Mouse (Mus musculus) intestine, postnatal 0 days (tissue): Measurements from ENCODE around the gene Olfr704. TPM values are rescaled to one million over a fixed set of nuclear protein-coding genes. Genes with fewer than 3 reads are reported as not detected.
"Not testable (repeated sequence)": the region's sequence is repeated elsewhere in the genome, so short reads cannot be mapped to it uniquely, and the experiment has no call there.

Source experiments
- ATAC-seq: fragments of 200-750 bp; cut with Nextera tagmentation; 2 replicates; pipeline ENCODE4 v1.8.0; 2017; ENCODE audit warnings: mild to moderate bottlenecking, moderate TSS enrichment, moderate library complexity
- H3K27ac ChIP-seq: fragments of 300-500 bp; sonication (generic); 2 replicates; pipeline ENCODE4 v1.5.1; 2014; ENCODE audit warnings: mild to moderate bottlenecking, low read depth, low read length, moderate library complexity
- H3K27me3 ChIP-seq: fragments of 300-500 bp; sonication (generic); replicated peaks from 2 replicates; pipeline ENCODE4 v1.6.1; 2014; ENCODE audit warnings: low read length, mixed read lengths; ENCODE audit not compliant: control insufficient read depth, insufficient read depth
- H3K36me3 ChIP-seq: fragments of 300-500 bp; sonication (generic); 2 replicates; pipeline ENCODE4 v1.6.1; 2014; ENCODE audit warnings: mild to moderate bottlenecking, moderate library complexity; ENCODE audit not compliant: control insufficient read depth, insufficient read depth
- H3K4me1 ChIP-seq: fragments of 300-500 bp; sonication (generic); replicated peaks from 2 replicates; pipeline ENCODE4 v1.6.1; 2014; ENCODE audit warnings: antibody characterized with exemption, low read length, mixed read lengths; ENCODE audit not compliant: control insufficient read depth, insufficient read depth
- H3K4me2 ChIP-seq: fragments of 300-500 bp; sonication (generic); replicated peaks from 2 replicates; pipeline ENCODE4 v1.6.1; 2014; ENCODE audit warnings: low read depth, mild to moderate bottlenecking, moderate library complexity
- H3K4me3 ChIP-seq: fragments of 300-500 bp; sonication (generic); 2 replicates; pipeline ENCODE4 v1.5.1; 2014; ENCODE audit warnings: low read depth, low read length
- H3K9ac ChIP-seq: fragments of 300-500 bp; sonication (generic); 2 replicates; pipeline ENCODE4 v1.6.1; 2014; ENCODE audit warnings: mild to moderate bottlenecking, low read depth, low read length
- H3K9me3 ChIP-seq: fragments of 300-500 bp; sonication (generic); 2 replicates; pipeline ENCODE4 v1.6.1; 2016; ENCODE audit warnings: mixed run types; ENCODE audit not compliant: control insufficient read depth
- CTCF ChIP-seq: sonication (generic); IDR thresholded peaks from 2 replicates; pipeline ENCODE4 v1.5.1; 2016; ENCODE audit warnings: low read depth, mild to moderate bottlenecking, control low read depth, antibody characterized with exemption, moderate library complexity
- WGBS: fragments of 180-500 bp; shearing (Covaris S2); extraction: QIAGEN DNeasy Blood & Tissue Kit; methylation state at CpG from one replicate; pipeline ENCODE4 v1.1.7; 2014; 5-methylcytosine and 5-hydroxymethylcytosine counted together
- polyA plus RNA-seq: library from polyadenylated mRNA; unstranded; fragments of >200 nt; fragmentation: Nextera tagmentation; extraction: Ambion mirVana; gene quantifications from 2 replicates; pipeline ENCODE4 v1.2.1, GENCODE M21; 2015

Olfr704 gene
- polyA plus RNA-seq, 1 experiment from 2014 or later: not detected

DNA sequence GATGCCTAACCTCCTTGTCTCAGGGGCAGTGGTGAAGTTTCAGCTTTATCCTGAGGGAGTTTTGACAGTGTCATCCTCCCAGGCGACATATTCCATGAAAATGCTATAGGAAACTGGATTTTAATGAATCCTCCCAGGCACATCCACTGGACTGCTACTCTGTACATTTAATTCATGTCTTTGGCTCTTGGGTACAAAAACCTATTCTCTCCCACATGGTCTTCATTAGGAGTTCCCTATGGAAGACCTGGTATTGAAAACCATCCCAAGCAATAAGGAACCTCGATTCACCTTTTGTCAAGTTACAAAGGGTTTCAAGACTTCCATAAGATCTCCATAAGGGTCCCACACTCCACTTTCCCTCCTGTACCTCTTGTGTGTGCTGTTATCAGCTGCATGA lies 25.1 kb downstream of the Olfr704 start, which contains the start of gene Olfr706:
Gene Olfr706 (minus strand): TSS at position 101 of the 400 bp plus-strand sequence.
- H3K36me3 ChIP-seq: no peaks in the 10 kb centered on the region
- no peaks in the 10 kb centered on the region for H3K27me3 ChIP-seq
- no peak within 1 kb of the TSS for H3K27ac ChIP-seq
- no peak for TF ChIP-seq CTCF
- H3K4me3 ChIP-seq: no peak within 1 kb of the TSS
- no peaks in the 10 kb centered on the region for H3K4me1 ChIP-seq
- WGBS: 84% methylated on average over 2 of the region's 2 CpGs
- no peak within 1 kb of the TSS for H3K4me2 ChIP-seq
- H3K9me3 ChIP-seq: no peaks in the 10 kb centered on the region
- no peak within 1 kb of the TSS for H3K9ac ChIP-seq
- no peak for ATAC-seq

DNA sequence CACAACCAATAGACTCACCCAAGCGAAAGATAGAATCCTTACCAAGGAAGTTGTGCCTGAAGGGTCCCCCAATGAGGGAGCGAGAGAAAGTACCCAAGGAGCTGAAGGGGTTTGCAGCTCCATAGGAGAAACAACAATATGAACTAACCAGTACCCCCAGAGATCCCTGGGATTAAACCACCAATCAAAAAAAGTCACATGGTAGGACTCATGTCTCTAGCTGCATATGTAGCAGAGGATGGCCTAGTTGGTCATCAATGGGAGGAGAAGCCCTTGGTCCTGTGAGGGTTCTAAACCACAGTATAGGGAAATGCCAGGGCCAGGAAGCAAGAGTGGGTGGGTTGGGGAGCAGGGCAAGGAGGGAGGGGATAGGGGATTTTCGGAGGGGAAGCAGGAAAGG lies 38.2 kb downstream of the Olfr704 start, which contains the start of gene Olfr707:
Gene Olfr707 (minus strand): TSS at position 101 of the 400 bp plus-strand sequence.
- ATAC-seq, H3K9me3 ChIP-seq, H3K36me3 ChIP-seq: not testable (repeated sequence)

GRCm38 (mm10) chr7:106907676-106908075 lies 44.7 kb downstream of the Olfr704 start, which contains the start of gene Olfr1532-ps1:
TSS of gene Olfr1532-ps1 (plus strand) at chr7:106908001.
- no peak for ATAC-seq
- peak; percentile 36 for TF ChIP-seq CTCF
- no peak within 1 kb of the TSS for H3K4me3 ChIP-seq
- WGBS: 59% methylated on average over 2 of the region's 2 CpGs
- no peak within 1 kb of the TSS for H3K9ac ChIP-seq
- no peak within 1 kb of the TSS for H3K27ac ChIP-seq
- H3K27me3 ChIP-seq: no peaks in the 10 kb centered on the region
- H3K4me1 ChIP-seq: no peaks in the 10 kb centered on the region
- H3K9me3 ChIP-seq: no peaks in the 10 kb centered on the region
- no peaks in the 10 kb centered on the region for H3K36me3 ChIP-seq
- H3K4me2 ChIP-seq: no peak within 1 kb of the TSS

More for the DNA sequence above, 38.2 kb downstream of the Olfr704 start, which contains the start of gene Olfr707:
- not testable (repeated sequence) for H3K27me3 ChIP-seq, H3K4me3 ChIP-seq, H3K9ac ChIP-seq, H3K4me1 ChIP-seq, H3K27ac ChIP-seq, H3K4me2 ChIP-seq
- WGBS: 84% methylated on average over 3 of the region's 3 CpGs

Other genes with a start within 250 kb of the Olfr704 start
- not detected in 2 replicates for gene Olfr693, start 182.6 kb upstream of the Olfr704 start, polyA plus RNA-seq
- gene Olfr694, start 171.4 kb upstream of the Olfr704 start, polyA plus RNA-seq: not detected in 2 replicates
- gene Olfr695, start 146.8 kb upstream of the Olfr704 start, polyA plus RNA-seq: not detected in 2 replicates
- gene Olfr697, start 120.7 kb upstream of the Olfr704 start, polyA plus RNA-seq: not detected in 2 replicates
- gene Olfr698, start 107.8 kb upstream of the Olfr704 start, polyA plus RNA-seq: not detected in 2 replicates
- gene Olfr699, start 70.0 kb upstream of the Olfr704 start, polyA plus RNA-seq: not detected in 2 replicates
- not detected in 2 replicates for gene Olfr700, start 54.4 kb upstream of the Olfr704 start, polyA plus RNA-seq
- gene Olfr701, start 49.1 kb upstream of the Olfr704 start, polyA plus RNA-seq: not detected in 2 replicates
- not detected in 2 replicates for gene Olfr702, start 29.3 kb upstream of the Olfr704 start, polyA plus RNA-seq
- gene Olfr703, start 19.8 kb upstream of the Olfr704 start, polyA plus RNA-seq: not detected in 2 replicates
- not detected in 2 replicates for gene Olfr705, start 13.7 kb downstream of the Olfr704 start, polyA plus RNA-seq
- not detected in 2 replicates for gene Olfr706, start 25.0 kb downstream of the Olfr704 start, polyA plus RNA-seq
- gene Olfr707, start 38.1 kb downstream of the Olfr704 start, polyA plus RNA-seq: not detected in 2 replicates
- gene Olfr1532-ps1, start 44.8 kb downstream of the Olfr704 start, polyA plus RNA-seq: not detected in 2 replicates
- gene Olfr709-ps1, start 69.0 kb downstream of the Olfr704 start, polyA plus RNA-seq: not detected in 2 replicates
- not detected in 2 replicates for gene Olfr710, start 85.1 kb downstream of the Olfr704 start, polyA plus RNA-seq
- gene Olfr6, start 100.8 kb downstream of the Olfr704 start, polyA plus RNA-seq: not detected in 2 replicates
- gene Olfr711, start 112.3 kb downstream of the Olfr704 start, polyA plus RNA-seq: not detected in 2 replicates
- not detected in 2 replicates for gene Olfr2, start 142.9 kb downstream of the Olfr704 start, polyA plus RNA-seq
- gene Olfr713, start 168.0 kb downstream of the Olfr704 start, polyA plus RNA-seq: not detected in 2 replicates
- not detected in 2 replicates for gene Olfr714, start 207.8 kb downstream of the Olfr704 start, polyA plus RNA-seq
- not detected in 2 replicates for gene Olfr17, start 230.0 kb downstream of the Olfr704 start, polyA plus RNA-seq
- gene Olfr715b, start 247.2 kb downstream of the Olfr704 start, polyA plus RNA-seq: not detected in 2 replicates